Mouse (Mus musculus) intestine, postnatal 0 days (tissue): Measurements from ENCODE around the gene Camk2g. TPM values are rescaled to one million over a fixed set of nuclear protein-coding genes. Genes with fewer than 3 reads are reported as not detected.

ENCODE experiments used
- ATAC-seq: fragments of 200-750 bp; cut with Nextera tagmentation; 2 replicates; pipeline ENCODE4 v1.8.0; 2017; ENCODE audit warnings: mild to moderate bottlenecking, moderate TSS enrichment, moderate library complexity
- H3K27ac ChIP-seq: fragments of 300-500 bp; sonication (generic); 2 replicates; pipeline ENCODE4 v1.5.1; 2014; ENCODE audit warnings: mild to moderate bottlenecking, low read depth, low read length, moderate library complexity
- H3K27me3 ChIP-seq: fragments of 300-500 bp; sonication (generic); replicated peaks from 2 replicates; pipeline ENCODE4 v1.6.1; 2014; ENCODE audit warnings: low read length, mixed read lengths; ENCODE audit not compliant: control insufficient read depth, insufficient read depth
- H3K36me3 ChIP-seq: fragments of 300-500 bp; sonication (generic); 2 replicates; pipeline ENCODE4 v1.6.1; 2014; ENCODE audit warnings: mild to moderate bottlenecking, moderate library complexity; ENCODE audit not compliant: control insufficient read depth, insufficient read depth
- H3K4me1 ChIP-seq: fragments of 300-500 bp; sonication (generic); replicated peaks from 2 replicates; pipeline ENCODE4 v1.6.1; 2014; ENCODE audit warnings: antibody characterized with exemption, low read length, mixed read lengths; ENCODE audit not compliant: control insufficient read depth, insufficient read depth
- H3K4me2 ChIP-seq: fragments of 300-500 bp; sonication (generic); replicated peaks from 2 replicates; pipeline ENCODE4 v1.6.1; 2014; ENCODE audit warnings: low read depth, mild to moderate bottlenecking, moderate library complexity
- H3K4me3 ChIP-seq: fragments of 300-500 bp; sonication (generic); 2 replicates; pipeline ENCODE4 v1.5.1; 2014; ENCODE audit warnings: low read depth, low read length
- H3K9ac ChIP-seq: fragments of 300-500 bp; sonication (generic); 2 replicates; pipeline ENCODE4 v1.6.1; 2014; ENCODE audit warnings: mild to moderate bottlenecking, low read depth, low read length
- H3K9me3 ChIP-seq: fragments of 300-500 bp; sonication (generic); 2 replicates; pipeline ENCODE4 v1.6.1; 2016; ENCODE audit warnings: mixed run types; ENCODE audit not compliant: control insufficient read depth
- CTCF ChIP-seq: sonication (generic); IDR thresholded peaks from 2 replicates; pipeline ENCODE4 v1.5.1; 2016; ENCODE audit warnings: low read depth, mild to moderate bottlenecking, control low read depth, antibody characterized with exemption, moderate library complexity
- WGBS: fragments of 180-500 bp; shearing (Covaris S2); extraction: QIAGEN DNeasy Blood & Tissue Kit; methylation state at CpG from one replicate; pipeline ENCODE4 v1.1.7; 2014; 5-methylcytosine and 5-hydroxymethylcytosine counted together
- polyA plus RNA-seq: library from polyadenylated mRNA; unstranded; fragments of >200 nt; fragmentation: Nextera tagmentation; extraction: Ambion mirVana; gene quantifications from 2 replicates; pipeline ENCODE4 v1.2.1, GENCODE M21; 2015

The Camk2g gene
- polyA plus RNA-seq, 1 experiment from 2014 or later: 27.6 TPM

DNA sequence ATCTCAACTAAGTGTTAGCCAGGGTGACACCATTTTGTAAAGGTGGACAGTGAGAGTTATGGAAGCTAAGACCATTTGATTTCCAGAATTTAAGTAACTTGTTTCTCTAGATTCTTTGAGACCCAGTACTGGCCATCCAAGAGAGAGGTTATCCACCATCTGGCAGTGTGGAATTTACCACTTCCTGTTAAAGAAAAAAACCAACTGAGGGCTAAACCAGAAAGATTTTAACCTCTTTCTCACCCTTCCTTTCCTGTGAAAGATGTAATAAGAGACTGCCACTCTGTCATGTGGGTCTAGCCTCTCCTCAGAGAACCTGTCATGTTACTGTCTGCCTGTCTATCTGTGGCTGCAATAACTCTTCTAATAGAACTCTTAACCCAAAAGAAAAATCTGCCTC is 15.9 kb upstream of the Camk2g start:
- H3K4me1 ChIP-seq: no peaks in the 10 kb centered on the region; the same call in 1 of the 2 replicates
- no peaks in the 10 kb centered on the region for H3K36me3 ChIP-seq
- H3K9me3 ChIP-seq: no peaks in the 10 kb centered on the region
- H3K4me2 ChIP-seq: no peak overlapping the region
- ATAC-seq: no peak
- no peak overlapping the region for H3K27ac ChIP-seq
- no peak for TF ChIP-seq CTCF
- no peak overlapping the region for H3K4me3 ChIP-seq
- no peak overlapping the region for H3K9ac ChIP-seq
- no peaks in the 10 kb centered on the region for H3K27me3 ChIP-seq

DNA sequence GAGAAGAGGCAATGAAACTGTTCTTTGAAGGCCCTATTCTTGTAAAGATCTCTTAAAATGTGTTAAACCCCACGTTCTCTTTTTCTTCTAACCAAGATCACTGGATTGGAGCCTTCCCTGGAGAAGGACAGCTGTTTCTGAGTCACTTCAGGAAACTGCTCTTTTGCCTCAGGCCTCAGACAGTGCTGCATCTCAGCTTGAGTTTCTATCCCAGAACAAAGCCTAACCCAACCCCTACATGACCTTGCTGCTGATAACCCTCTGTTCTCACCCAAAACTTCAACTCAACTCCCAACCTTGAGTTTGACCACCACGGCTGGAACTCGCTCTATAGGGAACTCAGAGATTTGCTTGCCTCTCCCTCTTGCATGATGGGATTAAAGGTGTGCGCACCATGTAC is 15.5 kb upstream of the Camk2g start:
- no peak for TF ChIP-seq CTCF
- Histone ChIP-seq H3K27ac (no peak overlapping the region), H3K27me3 (no peaks in the 10 kb centered on the region), H3K9me3 (no peaks in the 10 kb centered on the region), H3K4me2 (no peak overlapping the region), H3K4me3 (no peak overlapping the region), H3K4me1 (no peaks in the 10 kb centered on the region; the same call in 1 of the 2 replicates), H3K36me3 (no peaks in the 10 kb centered on the region), H3K9ac (no peak overlapping the region)
- ATAC-seq: no peak
- WGBS: 93% methylated on average over 4 of the region's 4 CpGs

DNA sequence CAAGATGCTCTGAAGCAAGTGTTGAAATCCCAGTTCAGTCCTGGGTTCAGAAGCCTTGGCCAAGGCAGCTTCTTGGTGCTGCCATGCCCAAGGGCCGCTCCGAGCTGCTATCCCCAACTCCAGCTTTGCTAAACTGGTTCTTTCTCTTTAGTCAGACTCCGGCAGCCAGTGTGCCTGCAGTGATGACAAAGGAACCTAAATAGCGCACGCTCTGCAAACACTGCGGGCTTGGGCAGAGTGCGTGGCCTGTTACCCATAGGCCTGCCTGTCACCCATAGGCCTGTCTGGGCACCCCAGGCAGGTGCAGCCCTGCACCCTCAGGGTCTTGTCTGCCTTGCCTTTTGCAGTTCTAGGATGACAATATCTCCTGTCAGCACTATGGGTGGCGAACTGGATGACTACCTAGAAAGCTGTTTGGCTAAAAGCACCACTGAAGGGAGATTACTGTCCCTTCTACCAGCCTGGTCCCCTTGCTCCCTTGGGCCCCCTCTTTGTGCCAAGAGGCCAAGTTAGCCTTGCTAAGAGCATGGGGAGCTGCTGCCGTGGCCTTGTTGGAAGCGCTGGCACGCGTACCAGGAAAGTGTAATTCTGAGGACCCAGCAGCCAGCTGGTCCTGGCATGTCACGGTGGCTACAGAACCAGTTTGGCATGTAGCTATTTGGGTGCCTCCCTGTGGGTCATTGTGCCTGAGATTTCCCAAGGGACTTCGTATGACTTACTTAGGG is 12.4 kb upstream of the Camk2g start:
- Histone ChIP-seq H3K4me1 (no peaks in the 10 kb centered on the region; the same call in 1 of the 2 replicates), H3K9ac (no peak overlapping the region), H3K4me3 (no peak overlapping the region), H3K27ac (no peak overlapping the region), H3K27me3 (no peaks in the 10 kb centered on the region), H3K4me2 (no peak overlapping the region), H3K36me3 (no peaks in the 10 kb centered on the region), H3K9me3 (no peaks in the 10 kb centered on the region)
- ATAC-seq: no peak
- no peak for TF ChIP-seq CTCF
- 91% methylated on average over 14 of the region's 14 CpGs for WGBS

DNA sequence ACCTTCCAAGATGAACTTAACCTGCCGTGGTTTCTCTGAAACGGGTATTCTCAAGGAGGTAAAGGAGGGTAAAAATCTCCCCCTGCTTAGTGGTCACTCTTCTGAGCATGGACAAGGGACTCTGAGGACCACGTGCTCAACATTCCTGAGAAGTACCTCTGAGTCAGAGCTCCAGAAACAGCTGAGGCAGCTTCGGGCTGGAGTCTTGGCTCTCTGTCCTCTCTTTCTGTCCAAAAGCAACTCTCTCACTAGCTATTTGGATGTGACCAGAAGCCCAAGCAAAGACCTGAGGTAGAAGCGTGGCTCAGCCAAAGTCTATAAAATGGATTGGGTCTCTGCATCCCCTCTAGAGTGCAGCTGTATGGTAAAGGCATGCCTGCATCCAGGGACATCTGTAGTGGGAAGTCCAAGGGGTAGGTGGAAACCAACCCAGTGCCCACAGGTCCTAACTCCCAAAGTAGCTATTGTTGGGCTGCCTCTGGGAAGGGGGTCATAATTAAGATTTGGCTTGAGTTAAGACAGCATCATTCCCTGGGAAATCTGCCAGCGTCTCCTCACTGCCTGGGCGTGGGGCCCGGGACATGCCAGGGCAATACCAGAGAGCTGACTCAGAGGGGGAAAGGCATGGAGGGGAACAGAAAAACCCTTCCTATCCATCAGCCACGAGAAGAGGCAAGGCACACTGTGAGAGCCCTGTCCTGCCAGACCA is 11.2 kb upstream of the Camk2g start:
- WGBS: 50% methylated on average over 9 of the region's 9 CpGs
- peak overlapping the region; percentile 46; the same call in 1 of the 2 replicates for H3K27ac ChIP-seq
- ATAC-seq: peak; percentile 31; the same call in 1 of the 2 replicates

DNA sequence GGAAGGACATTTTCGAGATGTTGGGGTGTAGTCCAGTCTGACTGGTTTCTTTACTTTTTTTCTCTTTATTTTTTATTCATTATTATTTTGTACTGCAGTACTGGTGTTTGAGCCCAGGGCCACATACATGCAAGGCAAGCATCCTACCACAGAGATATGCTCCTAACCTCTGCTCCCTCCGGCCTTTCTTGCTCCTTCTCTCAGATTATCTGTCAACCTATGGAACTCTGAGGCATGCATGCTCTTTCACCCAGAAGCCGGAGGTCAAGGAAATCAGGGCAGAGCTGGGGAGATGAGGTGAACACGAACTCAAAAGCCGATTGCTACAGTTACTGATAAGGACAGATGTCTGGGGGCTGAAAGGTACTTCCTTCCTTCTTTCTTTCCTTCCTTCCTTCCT is 10.6 kb upstream of the Camk2g start:
- Histone ChIP-seq H3K36me3 (no peaks in the 10 kb centered on the region), H3K4me2 (no peak overlapping the region), H3K27me3 (no peaks in the 10 kb centered on the region), H3K27ac (no peak overlapping the region), H3K9ac (no peak overlapping the region), H3K4me1 (no peaks in the 10 kb centered on the region; the same call in 1 of the 2 replicates), H3K9me3 (no peaks in the 10 kb centered on the region), H3K4me3 (no peak overlapping the region)
- WGBS: 44% methylated on average over 5 of the region's 5 CpGs
- ATAC-seq: 0 out of 2 replicates have a peak, but pooled peaks have one; percentile 55
- no peak for TF ChIP-seq CTCF

More for the DNA sequence above, 11.2 kb upstream of the Camk2g start:
- Histone ChIP-seq H3K9me3 (no peaks in the 10 kb centered on the region), H3K36me3 (no peaks in the 10 kb centered on the region), H3K4me1 (no peaks in the 10 kb centered on the region; the same call in 1 of the 2 replicates), H3K4me3 (no peak overlapping the region), H3K4me2 (no peak overlapping the region), H3K27me3 (no peaks in the 10 kb centered on the region), H3K9ac (no peak overlapping the region)
- no peak for TF ChIP-seq CTCF

DNA sequence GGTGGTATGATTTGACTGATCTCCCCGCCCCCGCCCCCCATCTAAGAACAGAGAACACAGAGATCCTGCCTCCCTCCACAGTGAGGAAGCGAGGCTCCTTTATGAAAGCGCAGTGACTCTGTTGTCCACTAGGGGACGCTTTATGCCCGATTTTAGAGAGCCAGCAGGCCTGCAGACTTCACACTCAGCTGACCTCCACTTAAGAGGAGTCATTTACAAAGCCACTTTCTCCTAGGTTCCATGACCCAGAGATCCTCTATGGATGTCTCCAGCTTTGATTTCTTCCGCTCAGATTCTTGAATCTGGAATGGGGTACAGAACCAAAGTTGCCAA is 9.7 kb upstream of the Camk2g start:
- no peaks in the 10 kb centered on the region; the same call in 1 of the 2 replicates for H3K4me1 ChIP-seq
- 8% methylated on average over 7 of the region's 7 CpGs for WGBS

More for the DNA sequence above, 9.7 kb upstream of the Camk2g start:
- Histone ChIP-seq H3K36me3 (no peaks in the 10 kb centered on the region), H3K4me3 (no peak overlapping the region), H3K9ac (no peak overlapping the region), H3K27me3 (no peaks in the 10 kb centered on the region), H3K9me3 (no peaks in the 10 kb centered on the region), H3K4me2 (no peak overlapping the region), H3K27ac (no peak overlapping the region)
- ATAC-seq: peak; percentile 77
- TF ChIP-seq CTCF: peak; percentile 97
